Mouse (Mus musculus) liver, adult 2 months (tissue): Measurements from ENCODE around the gene Bloc1s4.

Source experiments
- CTCF ChIP-seq: fragments of 200-500 bp; IDR thresholded peaks from 2 replicates; pipeline ENCODE4 v1.5.1; 2011; ENCODE audit warnings: low read depth, low read length, control low read depth
- POLR2A ChIP-seq: fragments of 200-500 bp; IDR thresholded peaks from 2 replicates; pipeline ENCODE4 v1.6.1; 2011; ENCODE audit warnings: low read length, control low read depth; ENCODE audit not compliant: insufficient read depth; ENCODE audit errors: extremely low read depth

GRCm38 (mm10) chr5:36747794-36748535 lies 485 bp downstream of the Bloc1s4 start:
- TF ChIP-seq CTCF = no peak
- TF ChIP-seq POLR2A = no peak
